Mouse (Mus musculus) heart, embryonic 14.5 days (tissue): ENCODE results near the gene Myo1f. TPM values are rescaled to one million over a fixed set of nuclear protein-coding genes. Genes with fewer than 3 reads are reported as not detected.
A peak's percentile ranks its signal among the peaks of the same experiment; 100 is the strongest.

ENCODE experiments used
- ATAC-seq: fragments of 200-750 bp; cut with Nextera tagmentation; 2 replicates; pipeline ENCODE4 v1.8.0; 2017; ENCODE audit warnings: low read depth, moderate TSS enrichment; ENCODE audit not compliant: insufficient number of reproducible peaks, insufficient read depth, low FRiP score
- H3K27ac ChIP-seq, 2 experiments: fragments of 200-500 bp in 1 of 2; fragments of 300-500 bp in 1 of 2; sonication (generic) in 1 of 2; replicated peaks in 1 of 2; 2 replicates each; pipeline ENCODE4 v1.5.1; 2012 to 2014; ENCODE audit warnings: low read depth in 2 of 2, low read length in 2 of 2, control low read depth in 1 of 2, mild to moderate bottlenecking in 1 of 2, mixed read lengths in 1 of 2; ENCODE audit not compliant: control insufficient read depth in 1 of 2, insufficient read depth in 1 of 2
- H3K27me3 ChIP-seq: fragments of 300-500 bp; sonication (generic); 2 replicates; pipeline ENCODE4 v1.6.1; 2014; ENCODE audit warnings: mild to moderate bottlenecking, low read length, control low read depth; ENCODE audit not compliant: control insufficient read depth, insufficient read depth
- H3K36me3 ChIP-seq: fragments of 300-500 bp; sonication (generic); 2 replicates; pipeline ENCODE4 v1.6.1; 2014; ENCODE audit warnings: mild to moderate bottlenecking, control low read depth, low read length, mixed read lengths; ENCODE audit not compliant: control insufficient read depth, insufficient read depth
- H3K4me1 ChIP-seq, 2 experiments: fragments of 200-500 bp in 1 of 2; fragments of 300-500 bp in 1 of 2; sonication (generic) in 1 of 2; 2 replicates each; pipeline ENCODE4 v1.6.1; 2012 to 2014; ENCODE audit warnings: low read length in 2 of 2, control low read depth in 1 of 2, mixed read lengths in 1 of 2; ENCODE audit not compliant: control insufficient read depth in 2 of 2, insufficient read depth in 2 of 2
- H3K4me2 ChIP-seq: fragments of 300-500 bp; sonication (generic); 2 replicates; pipeline ENCODE4 v1.6.1; 2014; ENCODE audit warnings: mild to moderate bottlenecking, low read length
- H3K4me3 ChIP-seq, 2 experiments: fragments of 200-500 bp in 1 of 2; fragments of 300-500 bp in 1 of 2; sonication (generic) in 1 of 2; 2 replicates each; pipeline ENCODE4 v1.5.1; 2012 to 2014; ENCODE audit warnings: low read length in 2 of 2, mild to moderate bottlenecking in 2 of 2, control low read depth in 1 of 2, low read depth in 1 of 2, moderate library complexity in 1 of 2; ENCODE audit not compliant: control insufficient read depth in 1 of 2, insufficient read depth in 1 of 2
- H3K9ac ChIP-seq: fragments of 300-500 bp; sonication (generic); 2 replicates; pipeline ENCODE4 v1.6.1; 2014; ENCODE audit warnings: mild to moderate bottlenecking, low read length
- H3K9me3 ChIP-seq: fragments of 300-500 bp; sonication (generic); 2 replicates; pipeline ENCODE4 v1.6.1; 2016; ENCODE audit warnings: low read length, control low read depth; ENCODE audit not compliant: control insufficient read depth
- WGBS: fragments of 180-500 bp; shearing (Covaris S2); extraction: QIAGEN DNeasy Blood & Tissue Kit; methylation state at CpG from one replicate; pipeline ENCODE4 v1.1.7; 2014; 5-methylcytosine and 5-hydroxymethylcytosine counted together
- polyA plus RNA-seq: library from polyadenylated mRNA; unstranded; fragments of >200 nt; fragmentation: Nextera tagmentation; extraction: Ambion mirVana; gene quantifications from 2 replicates; pipeline ENCODE4 v1.2.1, GENCODE M21; 2014

The Myo1f gene
- 2.1 and 4.0 TPM in 2 replicates for polyA plus RNA-seq

- H3K4me3 ChIP-seq = no peak within 1 kb of the TSS
- no peaks in the 10 kb centered on the region for H3K27me3 ChIP-seq
- ATAC-seq = no peak
- 32% methylated on average over 6 of the region's 6 CpGs for WGBS
- peaks cover 20% of the 10 kb centered on the region for H3K36me3 ChIP-seq
- H3K9ac ChIP-seq = no peak within 1 kb of the TSS
- H3K9me3 ChIP-seq = no peaks in the 10 kb centered on the region
- H3K27ac ChIP-seq = no peak within 1 kb of the TSS
- no peak within 1 kb of the TSS for H3K4me2 ChIP-seq
- H3K4me1 ChIP-seq = no peaks in the 10 kb centered on the region
These were observed at the start of gene Myo1f for GRCm38 (mm10) chr17:33555223-33555855. Gene Myo1f, plus strand, starts transcription at chr17:33555707.

- H3K4me2 ChIP-seq = no peak overlapping the region
These were observed 47.1 kb upstream of the Myo1f start for GRCm38 (mm10) chr17:33508386-33508785.

GRCm38 (mm10) chr17:33510172-33510571, 45.3 kb upstream of the Myo1f start:
- H3K9ac ChIP-seq = no peak overlapping the region
- no peaks in the 10 kb centered on the region for H3K27me3 ChIP-seq
- WGBS = 79% methylated on average over 5 of the region's 5 CpGs
- no peak overlapping the region for H3K27ac ChIP-seq
- H3K4me1 ChIP-seq = 0 out of 4 replicates have a peak, but pooled peaks cover 0 to 2% of the 10 kb centered on the region in 2 experiments
- H3K4me2 ChIP-seq = no peak overlapping the region
- H3K9me3 ChIP-seq = no peaks in the 10 kb centered on the region
- ATAC-seq = no peak
- H3K36me3 ChIP-seq = no peaks in the 10 kb centered on the region
- no peak overlapping the region for H3K4me3 ChIP-seq

More at GRCm38 (mm10) chr17:33508386-33508785, 47.1 kb upstream of the Myo1f start:
- H3K4me3 ChIP-seq = no peak overlapping the region
- no peak overlapping the region for H3K9ac ChIP-seq
- no peaks in the 10 kb centered on the region for H3K27me3 ChIP-seq
- H3K27ac ChIP-seq = no peak overlapping the region
- no peaks in the 10 kb centered on the region for H3K9me3 ChIP-seq
- ATAC-seq = no peak
- 84% methylated on average over 1 of the region's 1 CpGs for WGBS
- H3K4me1 ChIP-seq = peaks cover 8 to 9% of the 10 kb centered on the region in 2 experiments; a peak in 2 of 4 replicates
- no peaks in the 10 kb centered on the region for H3K36me3 ChIP-seq

- no peak overlapping the region for H3K4me2 ChIP-seq
- 0 out of 4 replicates have a peak, but pooled peaks cover 0 to 2% of the 10 kb centered on the region in 2 experiments for H3K4me1 ChIP-seq
- H3K9me3 ChIP-seq = no peaks in the 10 kb centered on the region
- H3K27me3 ChIP-seq = no peaks in the 10 kb centered on the region
- H3K4me3 ChIP-seq = no peak overlapping the region
- no peak for ATAC-seq
- no peaks in the 10 kb centered on the region for H3K36me3 ChIP-seq
- H3K9ac ChIP-seq = no peak overlapping the region
- no peak overlapping the region for H3K27ac ChIP-seq
- 20% methylated on average over 2 of the region's 2 CpGs for WGBS
These were observed 42.8 kb upstream of the Myo1f start for GRCm38 (mm10) chr17:33512441-33513415.

- Histone ChIP-seq H3K4me2 (no peak overlapping the region), H3K4me1 (0 out of 4 replicates have a peak, but pooled peaks cover 0 to 2% of the 10 kb centered on the region in 2 experiments), H3K36me3 (no peaks in the 10 kb centered on the region), H3K9me3 (no peaks in the 10 kb centered on the region), H3K4me3 (no peak overlapping the region), H3K9ac (no peak overlapping the region), H3K27ac (no peak overlapping the region), H3K27me3 (no peaks in the 10 kb centered on the region)
- 78% methylated on average over 5 of the region's 5 CpGs for WGBS
- no peak for ATAC-seq
These were observed 41.6 kb upstream of the Myo1f start for GRCm38 (mm10) chr17:33513874-33514273.

GRCm38 (mm10) chr17:33520366-33520765, 35.1 kb upstream of the Myo1f start:
- Histone ChIP-seq H3K27ac (no peak overlapping the region), H3K4me2 (no peak overlapping the region), H3K36me3 (no peaks in the 10 kb centered on the region), H3K4me1 (peaks cover 4 to 6% of the 10 kb centered on the region in 2 experiments; a peak in 2 of 4 replicates), H3K9me3 (no peaks in the 10 kb centered on the region), H3K27me3 (no peaks in the 10 kb centered on the region), H3K4me3 (no peak overlapping the region), H3K9ac (no peak overlapping the region)
- ATAC-seq = no peak
- 39% methylated on average over 1 of the region's 1 CpGs for WGBS

- no peaks in the 10 kb centered on the region for H3K27me3 ChIP-seq
- H3K4me3 ChIP-seq = peak overlapping the region; percentile 58 to 68
- peak overlapping the region; percentile 83 for H3K9ac ChIP-seq
- no peaks in the 10 kb centered on the region for H3K9me3 ChIP-seq
- WGBS = 15% methylated on average over 12 of the region's 13 CpGs
- peak overlapping the region; percentile 75 for H3K4me2 ChIP-seq
- peaks cover 4 to 11% of the 10 kb centered on the region in 2 experiments; a peak in 2 of 4 replicates for H3K4me1 ChIP-seq
- 0 out of 2 replicates have a peak, but pooled peaks have one; percentile 35 for ATAC-seq
- peak overlapping the region; percentile 8 to 73; a peak in 2 of 4 replicates for H3K27ac ChIP-seq
- no peaks in the 10 kb centered on the region for H3K36me3 ChIP-seq
These were observed 32.0 kb upstream of the Myo1f start for GRCm38 (mm10) chr17:33523431-33523917.
